Mouse (Mus musculus) limb, embryonic 11.5 days (tissue): Measurements from ENCODE around the gene Bag6. TPM values are rescaled to one million over a fixed set of nuclear protein-coding genes. Genes with fewer than 3 reads are reported as not detected.
A peak's percentile ranks its signal among the peaks of the same experiment; 100 is the strongest.

Experiments used
- ATAC-seq: fragments of 200-750 bp; cut with Nextera tagmentation; 2 replicates; pipeline ENCODE4 v1.8.0; 2017; ENCODE audit warnings: low read depth; ENCODE audit not compliant: insufficient number of reproducible peaks, low FRiP score, low TSS enrichment
- DNase-seq: peaks from one replicate; pipeline ENCODE4 v3.0.0-alpha.2; 2015; ENCODE audit warnings: low spot score
- H3K27ac ChIP-seq: fragments of 300-500 bp; sonication (generic); replicated peaks from 2 replicates; pipeline ENCODE4 v1.5.1; 2014; ENCODE audit warnings: low read depth, mild to moderate bottlenecking, low read length
- H3K27me3 ChIP-seq: fragments of 300-500 bp; sonication (generic); 2 replicates; pipeline ENCODE4 v1.6.1; 2014; ENCODE audit warnings: mild to moderate bottlenecking, low read length, mixed read lengths; ENCODE audit not compliant: control insufficient read depth, insufficient read depth
- H3K36me3 ChIP-seq: fragments of 300-500 bp; sonication (generic); 2 replicates; pipeline ENCODE4 v1.6.1; 2014; ENCODE audit warnings: mild to moderate bottlenecking, low read length, moderate library complexity, mixed read lengths; ENCODE audit not compliant: control insufficient read depth, insufficient read depth
- H3K4me1 ChIP-seq: fragments of 300-500 bp; sonication (generic); 2 replicates; pipeline ENCODE4 v1.6.1; 2014; ENCODE audit warnings: low read length, mixed read lengths; ENCODE audit not compliant: control insufficient read depth, insufficient read depth
- H3K4me2 ChIP-seq: fragments of 300-500 bp; sonication (generic); 2 replicates; pipeline ENCODE4 v1.6.1; 2014; ENCODE audit warnings: low read depth, mild to moderate bottlenecking, moderate library complexity; ENCODE audit not compliant: severe bottlenecking
- H3K4me3 ChIP-seq: fragments of 300-500 bp; sonication (generic); 2 replicates; pipeline ENCODE4 v1.5.1; 2014; ENCODE audit warnings: low read depth, low read length
- H3K9ac ChIP-seq: fragments of 300-500 bp; sonication (generic); 2 replicates; pipeline ENCODE4 v1.6.1; 2014; ENCODE audit warnings: mild to moderate bottlenecking, low read length
- H3K9me3 ChIP-seq: fragments of 300-500 bp; sonication (generic); 2 replicates; pipeline ENCODE4 v1.6.1; 2016; ENCODE audit warnings: low read length; ENCODE audit not compliant: control insufficient read depth
- WGBS: fragments of 180-500 bp; shearing (Covaris S2); extraction: QIAGEN DNeasy Blood & Tissue Kit; methylation state at CpG from one replicate; pipeline ENCODE4 v1.1.7; 2014; 5-methylcytosine and 5-hydroxymethylcytosine counted together
- microRNA-seq: library from miRNA; unstranded; fragments of <30 nt; microRNA quantifications from one replicate; pipeline ENCODE4, GENCODE M21; 2016
- polyA plus RNA-seq: library from polyadenylated mRNA; unstranded; fragments of >200 nt; fragmentation: Nextera tagmentation; extraction: Ambion mirVana; gene quantifications from 2 replicates; pipeline ENCODE4 v1.2.1, GENCODE M21; 2014

The Bag6 gene
- polyA plus RNA-seq, 1 experiment from 2014 or later = 104 TPM

- H3K9me3 ChIP-seq = no peaks in the 10 kb centered on the region
- 41% methylated on average over 19 of the region's 19 CpGs for WGBS
- no peaks in the 10 kb centered on the region for H3K36me3 ChIP-seq
- no peak overlapping the region for H3K27ac ChIP-seq
- H3K9ac ChIP-seq = peak overlapping the region; percentile 47; the same call in 1 of the 2 replicates
- peaks cover 30% of the 10 kb centered on the region for H3K27me3 ChIP-seq
- H3K4me2 ChIP-seq = peak overlapping the region; percentile 67
- DNase-seq = no peak
- ATAC-seq = no peak
- H3K4me1 ChIP-seq = peaks cover 6% of the 10 kb centered on the region; the same call in 1 of the 2 replicates
- peak overlapping the region; percentile 34 for H3K4me3 ChIP-seq
Observed at GRCm38 (mm10) chr17:35194844-35195630, 60.1 kb downstream of the Bag6 start.

- peaks cover 33% of the 10 kb centered on the region for H3K27me3 ChIP-seq
- peak overlapping the region; percentile 34 for H3K4me3 ChIP-seq
- peaks cover 6% of the 10 kb centered on the region; the same call in 1 of the 2 replicates for H3K4me1 ChIP-seq
- H3K4me2 ChIP-seq = peak overlapping the region; percentile 67
- peak overlapping the region; percentile 47; the same call in 1 of the 2 replicates for H3K9ac ChIP-seq
- H3K9me3 ChIP-seq = no peaks in the 10 kb centered on the region
- WGBS = 2% methylated on average over 66 of the region's 66 CpGs
- DNase-seq = peak; percentile 84
- H3K36me3 ChIP-seq = no peaks in the 10 kb centered on the region
- no peak overlapping the region for H3K27ac ChIP-seq
- peak; percentile 81 for ATAC-seq
Observed at GRCm38 (mm10) chr17:35195631-35196320, 60.8 kb downstream of the Bag6 start.

GRCm38 (mm10) chr17:35196321-35196641 is 61.3 kb downstream of the Bag6 start:
- ATAC-seq (no peak), DNase-seq (no peak)
- Histone ChIP-seq H3K4me1 (peaks cover 6% of the 10 kb centered on the region; the same call in 1 of the 2 replicates), H3K9me3 (no peaks in the 10 kb centered on the region), H3K27me3 (peaks cover 34% of the 10 kb centered on the region), H3K27ac (no peak overlapping the region), H3K4me3 (peak overlapping the region; percentile 34), H3K36me3 (no peaks in the 10 kb centered on the region), H3K9ac (no peak overlapping the region), H3K4me2 (peak overlapping the region; percentile 67; the same call in 1 of the 2 replicates)
- WGBS = 33% methylated on average over 9 of the region's 9 CpGs

Small RNA genes lying within 50 kb of the gene (microRNA-seq; reads per million reads assigned to microRNA genes)
- gene Mir6973a = not detected

Other genes with a start within 250 kb of the Bag6 start
- gene C2, start 236.9 kb upstream of the Bag6 start, polyA plus RNA-seq = 0.44 and 0.58 TPM in 2 replicates
- gene Ehmt2, start 236.7 kb upstream of the Bag6 start, polyA plus RNA-seq = 77.8 and 78.9 TPM in 2 replicates
- gene Slc44a4, start 220.7 kb upstream of the Bag6 start, polyA plus RNA-seq = 0.21 TPM in 1 of 2 replicates, not detected in the other
- gene Neu1, start 203.9 kb upstream of the Bag6 start, polyA plus RNA-seq = 10.3 and 12.8 TPM in 2 replicates
- 0.43 and 0.44 TPM in 2 replicates for gene Hspa1b, start 175.9 kb upstream of the Bag6 start, polyA plus RNA-seq
- gene Gm20481, start 165.3 kb upstream of the Bag6 start, polyA plus RNA-seq = 0.36 and 0.43 TPM in 2 replicates
- 0.75 and 4.0 TPM in 2 replicates for gene Hspa1a, start 163.0 kb upstream of the Bag6 start, polyA plus RNA-seq
- 1.5 and 1.6 TPM in 2 replicates for gene Hspa1l, start 162.5 kb upstream of the Bag6 start, polyA plus RNA-seq
- gene Lsm2, start 153.3 kb upstream of the Bag6 start, polyA plus RNA-seq = 266 and 271 TPM in 2 replicates
- 124 and 140 TPM in 2 replicates for gene Vars, start 134.2 kb upstream of the Bag6 start, polyA plus RNA-seq
- 0.07 and 0.16 TPM in 2 replicates for gene Vwa7, start 118.6 kb upstream of the Bag6 start, polyA plus RNA-seq
- gene Sapcd1, start 107.2 kb upstream of the Bag6 start, polyA plus RNA-seq = 1.4 TPM in 2 replicates
- 3.5 and 3.7 TPM in 2 replicates for gene Msh5, start 88.4 kb upstream of the Bag6 start, polyA plus RNA-seq
- 52.1 and 76.7 TPM in 2 replicates for gene Clic1, start 85.2 kb upstream of the Bag6 start, polyA plus RNA-seq
- gene Ddah2, start 76.1 kb upstream of the Bag6 start, polyA plus RNA-seq = 553 and 582 TPM in 2 replicates
- 0.16 TPM in 1 of 2 replicates, not detected in the other for gene Ly6g6c, start 69.8 kb upstream of the Bag6 start, polyA plus RNA-seq
- 0.84 and 1.2 TPM in 2 replicates for gene Mpig6b, start 69.0 kb upstream of the Bag6 start, polyA plus RNA-seq
- 1.5 and 2.1 TPM in 2 replicates for gene Ly6g6e, start 58.3 kb upstream of the Bag6 start, polyA plus RNA-seq
- 0.72 and 1.6 TPM in 2 replicates for gene Ly6g6d, start 57.1 kb upstream of the Bag6 start, polyA plus RNA-seq
- 0.27 and 0.73 TPM in 2 replicates for gene Ly6g6f, start 49.6 kb upstream of the Bag6 start, polyA plus RNA-seq
- 43.1 and 46.9 TPM in 2 replicates for gene Abhd16a, start 45.9 kb upstream of the Bag6 start, polyA plus RNA-seq
- not detected in 2 replicates for gene Ly6g5c, start 26.9 kb upstream of the Bag6 start, polyA plus RNA-seq
- 0.44 and 0.75 TPM in 2 replicates for gene Ly6g5b, start 19.8 kb upstream of the Bag6 start, polyA plus RNA-seq
- gene Gpank1, start 13.7 kb upstream of the Bag6 start, polyA plus RNA-seq = 24.0 and 29.1 TPM in 2 replicates
- gene Csnk2b, start 13.1 kb upstream of the Bag6 start, polyA plus RNA-seq = 277 and 290 TPM in 2 replicates
- gene D17H6S53E, start 8.8 kb upstream of the Bag6 start, polyA plus RNA-seq = 8.6 and 8.9 TPM in 2 replicates
- 0.44 and 1.5 TPM in 2 replicates for gene Apom, start 3.1 kb upstream of the Bag6 start, polyA plus RNA-seq
- 215 and 234 TPM in 2 replicates for gene Prrc2a, start 29.7 kb downstream of the Bag6 start, polyA plus RNA-seq
- 3.4 and 3.9 TPM in 2 replicates for gene Aif1, start 40.9 kb downstream of the Bag6 start, polyA plus RNA-seq
- gene Lst1, start 53.3 kb downstream of the Bag6 start, polyA plus RNA-seq = 4.0 and 4.7 TPM in 2 replicates
- gene Ltb, start 59.3 kb downstream of the Bag6 start, polyA plus RNA-seq = 0.45 and 0.54 TPM in 2 replicates
- gene Tnf, start 66.8 kb downstream of the Bag6 start, polyA plus RNA-seq = not detected in 2 replicates
- gene Lta, start 70.2 kb downstream of the Bag6 start, polyA plus RNA-seq = 0.11 and 0.27 TPM in 2 replicates
- gene Gm16181, start 85.7 kb downstream of the Bag6 start, polyA plus RNA-seq = not detected in 2 replicates
- gene Atp6v1g2, start 98.5 kb downstream of the Bag6 start, polyA plus RNA-seq = 3.9 and 5.9 TPM in 2 replicates
- gene Nfkbil1, start 100.6 kb downstream of the Bag6 start, polyA plus RNA-seq = 4.0 and 4.6 TPM in 2 replicates
- 739 and 748 TPM in 2 replicates for gene Ddx39b, start 106.6 kb downstream of the Bag6 start, polyA plus RNA-seq
- 15.7 and 16.3 TPM in 2 replicates for gene H2-D1, start 127.6 kb downstream of the Bag6 start, polyA plus RNA-seq
- not detected in 2 replicates for gene H2-Q1, start 185.2 kb downstream of the Bag6 start, polyA plus RNA-seq
- 0.16 and 0.31 TPM in 2 replicates for gene H2-Q2, start 207.1 kb downstream of the Bag6 start, polyA plus RNA-seq
- gene H2-Q4, start 244.4 kb downstream of the Bag6 start, polyA plus RNA-seq = 3.6 and 4.0 TPM in 2 replicates